Mouse (Mus musculus) CH12.LX (cell line): ENCODE measurements at regions not wholly inside any gene's neighbourhood (a gene's known extent, or its start where the extent isn't known, plus 50 kb on each side); places are given as distances from the start of the nearest gene placed in this dataset.

ENCODE experiments used
- DNase-seq: peaks from one replicate; pipeline ENCODE4 v3.0.0-alpha.2; 2013; ENCODE audit errors: extremely low read depth
- H3K27ac ChIP-seq: 2 replicates; pipeline ENCODE4 v1.5.1; 2012; ENCODE audit warnings: low read depth, mild to moderate bottlenecking, control low read depth, moderate library complexity; ENCODE audit not compliant: insufficient read depth
- H3K27me3 ChIP-seq: replicated peaks from 2 replicates; pipeline ENCODE3; 2012; ENCODE audit warnings: inconsistent platforms
- H3K36me3 ChIP-seq, 2 experiments: replicated peaks in 1 of 2; 2 replicates each; pipeline versions ENCODE3 to v1.6.1; 2012; ENCODE audit warnings: inconsistent platforms in 1 of 2, low read length in 1 of 2, mild to moderate bottlenecking in 1 of 2, mixed read lengths in 1 of 2, moderate library complexity in 1 of 2; ENCODE audit not compliant: control insufficient read depth in 1 of 2, insufficient read depth in 1 of 2
- H3K4me1 ChIP-seq, 2 experiments: 2 replicates each; pipeline ENCODE4 v1.6.1; 2012; ENCODE audit warnings: inconsistent platforms in 1 of 2, moderate library complexity in 1 of 2; ENCODE audit not compliant: insufficient read depth in 2 of 2, control insufficient read depth in 1 of 2
- H3K4me2 ChIP-seq: 2 replicates; pipeline ENCODE4 v1.6.1; 2012; ENCODE audit warnings: low read depth, mild to moderate bottlenecking, control low read depth; ENCODE audit not compliant: poor library complexity, insufficient read depth, severe bottlenecking
- H3K4me3 ChIP-seq, 3 experiments: fragments of 150-350 bp in 1 of 3; sonication (generic) in 1 of 3; replicated peaks in 1 of 3; 2 replicates each; pipeline versions ENCODE3 to v1.5.1; 2011 to 2012; ENCODE audit warnings: low read depth in 2 of 3, low read length in 2 of 3, mild to moderate bottlenecking in 2 of 3, moderate library complexity in 2 of 3, control low read depth in 1 of 3, improper control_type of control experiment in 1 of 3, inconsistent platforms in 1 of 3, mixed read lengths in 1 of 3; ENCODE audit not compliant: poor library complexity in 1 of 3
- H3K79me2 ChIP-seq: replicated peaks from 2 replicates; pipeline ENCODE4 v1.6.1; 2012; ENCODE audit warnings: mild to moderate bottlenecking, moderate library complexity; ENCODE audit not compliant: control insufficient read depth, poor library complexity, insufficient read depth, severe bottlenecking; ENCODE audit errors: extremely low read depth
- H3K9ac ChIP-seq: 2 replicates; pipeline ENCODE4 v1.6.1; 2012; ENCODE audit warnings: low read depth, mild to moderate bottlenecking, control low read depth, moderate library complexity; ENCODE audit not compliant: insufficient read depth
- H3K9me3 ChIP-seq: replicated peaks from 2 replicates; pipeline ENCODE3; 2012; ENCODE audit warnings: low read length, inconsistent platforms, mixed read lengths
- CHD1 ChIP-seq: IDR thresholded peaks from 2 replicates; pipeline ENCODE4 v1.6.1; 2012; ENCODE audit warnings: low read depth, low read length, improper control_type of control experiment, inconsistent platforms
- CHD2 ChIP-seq: IDR thresholded peaks from 2 replicates; pipeline ENCODE4 v1.6.1; 2011; ENCODE audit warnings: low read length, improper control_type of control experiment
- CTCF ChIP-seq, 2 experiments: IDR thresholded peaks in 1 of 2; conservative IDR thresholded peaks in 1 of 2; 2 replicates each; pipeline ENCODE4 v1.5.1; 2011 to 2012; ENCODE audit warnings: low read depth in 2 of 2, low read length in 2 of 2, improper control_type of control experiment in 1 of 2, inconsistent platforms in 1 of 2, mild to moderate bottlenecking in 1 of 2, moderate library complexity in 1 of 2
- EP300 ChIP-seq: IDR thresholded peaks from 2 replicates; pipeline ENCODE4 v1.6.1; 2011; ENCODE audit warnings: low read length, improper control_type of control experiment
- HCFC1 ChIP-seq: IDR thresholded peaks from 2 replicates; pipeline ENCODE4 v1.6.1; 2012; ENCODE audit warnings: low read depth, mild to moderate bottlenecking, inconsistent platforms, low read length, improper control_type of control experiment
- JUN ChIP-seq: IDR thresholded peaks from 2 replicates; pipeline ENCODE4 v1.6.1; 2011; ENCODE audit warnings: low read depth, mild to moderate bottlenecking, low read length, improper control_type of control experiment, moderate library complexity; ENCODE audit not compliant: insufficient read depth
- MAFK ChIP-seq: IDR thresholded peaks from 2 replicates; pipeline ENCODE4 v1.6.1; 2011; ENCODE audit warnings: low read length, improper control_type of control experiment; ENCODE audit not compliant: insufficient replicate concordance
- MAZ ChIP-seq: IDR thresholded peaks from 2 replicates; pipeline ENCODE4 v1.6.1; 2012; ENCODE audit warnings: low read depth, mild to moderate bottlenecking, inconsistent platforms, low read length, improper control_type of control experiment, moderate library complexity
- MEF2A ChIP-seq: IDR thresholded peaks from 2 replicates; pipeline ENCODE4 v1.6.1; 2014; ENCODE audit warnings: low read depth, mild to moderate bottlenecking, inconsistent platforms, low read length, improper control_type of control experiment, borderline replicate concordance
- MXI1 ChIP-seq: IDR thresholded peaks from 2 replicates; pipeline ENCODE4 v1.6.1; 2011; ENCODE audit warnings: mild to moderate bottlenecking, low read depth, low read length, improper control_type of control experiment
- MYC ChIP-seq: IDR thresholded peaks from 2 replicates; pipeline ENCODE4 v1.6.1; 2011; ENCODE audit warnings: low read depth, mild to moderate bottlenecking, improper control_type of control experiment, low read length
- NRF1 ChIP-seq: IDR thresholded peaks from 2 replicates; pipeline ENCODE4 v1.6.1; 2014; ENCODE audit warnings: low read depth, mild to moderate bottlenecking, inconsistent platforms, low read length, improper control_type of control experiment, moderate library complexity
- RAD21 ChIP-seq: IDR thresholded peaks from 2 replicates; pipeline ENCODE4 v1.6.1; 2011; ENCODE audit warnings: low read depth, mild to moderate bottlenecking, low read length, improper control_type of control experiment, moderate library complexity
- SIN3A ChIP-seq: IDR thresholded peaks from 2 replicates; pipeline ENCODE4 v1.6.1; 2012; ENCODE audit warnings: low read length, improper control_type of control experiment, inconsistent platforms
- TBP ChIP-seq: conservative IDR thresholded peaks from 2 replicates; pipeline ENCODE4 v1.6.1; 2011; ENCODE audit warnings: low read depth, low read length, improper control_type of control experiment
- TCF12 ChIP-seq: IDR thresholded peaks from 2 replicates; pipeline ENCODE4 v1.6.1; 2014; ENCODE audit warnings: low read depth, mild to moderate bottlenecking, inconsistent platforms, low read length, improper control_type of control experiment
- UBTF ChIP-seq: IDR thresholded peaks from 2 replicates; pipeline ENCODE4 v1.6.1; 2012; ENCODE audit warnings: low read depth, mild to moderate bottlenecking, inconsistent platforms, low read length, improper control_type of control experiment, moderate library complexity
- USF1 ChIP-seq: IDR thresholded peaks from 2 replicates; pipeline ENCODE4 v1.6.1; 2014; ENCODE audit warnings: low read depth, mild to moderate bottlenecking, inconsistent platforms, low read length, improper control_type of control experiment
- ZC3H11A ChIP-seq: IDR thresholded peaks from 2 replicates; pipeline ENCODE4 v1.6.1; 2012; ENCODE audit warnings: low read depth, mild to moderate bottlenecking, inconsistent platforms, low read length, improper control_type of control experiment
- dilution Hi-C: fragments of 300-500 bp; cut with MboI; formaldehyde crosslinking; loops from 2 replicates; pipeline ENCODE4 v1.14.3; 2020; ENCODE audit warnings: low sequenced_read_pairs; ENCODE audit not compliant: extremely low pct_unique_long_range_greater_than_20kb, extremely low pct_ligation_motif_present
- in situ Hi-C: fragments of 300-500 bp; cut with MboI; formaldehyde crosslinking; loops from 3 replicates; pipeline ENCODE4 v1.14.3; 2019; ENCODE audit warnings: low sequenced_read_pairs, low pct_ligation_motif_present, low pct_unique_long_range_greater_than_20kb, mixed read lengths

- in situ Hi-C loops (no loop called here), dilution Hi-C loops (no loop called here)
- no peak for TF ChIP-seq USF1
- TF ChIP-seq SIN3A: no peak
- no peak for TF ChIP-seq MAFK
- TF ChIP-seq HCFC1: no peak
- TF ChIP-seq JUN: no peak
- no peak for TF ChIP-seq UBTF
- no peak for TF ChIP-seq RAD21
- no peak for TF ChIP-seq TCF12
- no peak for TF ChIP-seq ZC3H11A
These were observed 193.6 kb downstream of the Ackr3 start for GRCm38 (mm10) chr1:90397355-90397754.

DNA sequence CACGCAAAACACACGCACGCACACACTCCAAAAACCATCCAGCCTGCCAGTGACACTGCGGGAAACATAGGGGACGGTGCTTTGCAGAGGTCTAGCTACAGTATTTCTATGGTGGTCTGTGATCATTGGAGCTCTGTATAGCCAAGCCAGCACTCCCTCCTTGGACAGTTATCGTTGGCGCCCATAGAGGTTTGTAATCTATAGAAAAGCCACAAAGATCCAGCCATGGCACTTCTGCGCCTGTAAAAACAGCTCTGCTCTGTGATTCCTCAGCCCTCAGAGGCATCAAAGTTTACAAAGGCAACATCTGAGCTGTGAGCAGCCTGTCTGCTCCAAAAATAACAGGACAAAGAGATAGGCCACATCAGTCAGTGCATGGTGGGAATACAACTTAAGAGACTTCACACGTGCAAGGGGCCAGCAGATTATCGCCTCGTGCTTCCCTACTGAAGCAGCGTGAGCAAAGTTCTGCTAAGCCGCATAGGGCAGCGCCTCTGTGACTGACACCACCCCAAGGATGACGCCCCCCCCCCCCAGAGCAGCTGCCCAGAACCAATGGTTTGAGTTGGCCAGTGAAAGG, 194.7 kb downstream of the Ackr3 start:
- H3K79me2 ChIP-seq: no peaks in the 10 kb centered on the region
- no peak overlapping the region for H3K9ac ChIP-seq
- no peak overlapping the region for H3K4me2 ChIP-seq
- in situ Hi-C loops (no loop called here), dilution Hi-C loops (no loop called here)
- no peaks in the 10 kb centered on the region for H3K4me1 ChIP-seq
- H3K4me3 ChIP-seq: no peak overlapping the region
- H3K27me3 ChIP-seq: no peaks in the 10 kb centered on the region
- no peak for DNase-seq
- no peaks in the 10 kb centered on the region for H3K36me3 ChIP-seq
- no peaks in the 10 kb centered on the region for H3K9me3 ChIP-seq
- TF ChIP-seq CHD2 (no peak), CHD1 (no peak), MYC (no peak), CTCF (conservative IDR thresholded peaks at IDR 0.05 in 1 of 2, IDR thresholded peaks at IDR 0.05 in 1 of 2; ENCODE audit: low read depth in 2 of 2, low read length in 2 of 2) (no peak), EP300 (no peak), MAZ (no peak), MXI1 (no peak), TBP (no peak), NRF1 (no peak), MEF2A (no peak)
- H3K27ac ChIP-seq: no peak overlapping the region

More at GRCm38 (mm10) chr1:90397355-90397754, 193.6 kb downstream of the Ackr3 start:
- H3K4me2 ChIP-seq: no peak overlapping the region
- no peak overlapping the region for H3K4me3 ChIP-seq
- no peak overlapping the region for H3K27ac ChIP-seq
- H3K4me1 ChIP-seq: no peaks in the 10 kb centered on the region
- H3K27me3 ChIP-seq: no peaks in the 10 kb centered on the region
- DNase-seq: no peak
- H3K9me3 ChIP-seq: no peaks in the 10 kb centered on the region
- no peaks in the 10 kb centered on the region for H3K36me3 ChIP-seq
- no peak overlapping the region for H3K9ac ChIP-seq
- H3K79me2 ChIP-seq: no peaks in the 10 kb centered on the region
